Mouse (Mus musculus) urinary bladder, postnatal 4 days (tissue): ENCODE data around the gene Zfand3.

ENCODE experiments used
- DNase-seq, 2 experiments: peaks; one replicate each; pipeline ENCODE4 v3.0.0; 2021 to 2022; ENCODE audit warnings: low spot score in 2 of 2

Zfand3 gene

DNA sequence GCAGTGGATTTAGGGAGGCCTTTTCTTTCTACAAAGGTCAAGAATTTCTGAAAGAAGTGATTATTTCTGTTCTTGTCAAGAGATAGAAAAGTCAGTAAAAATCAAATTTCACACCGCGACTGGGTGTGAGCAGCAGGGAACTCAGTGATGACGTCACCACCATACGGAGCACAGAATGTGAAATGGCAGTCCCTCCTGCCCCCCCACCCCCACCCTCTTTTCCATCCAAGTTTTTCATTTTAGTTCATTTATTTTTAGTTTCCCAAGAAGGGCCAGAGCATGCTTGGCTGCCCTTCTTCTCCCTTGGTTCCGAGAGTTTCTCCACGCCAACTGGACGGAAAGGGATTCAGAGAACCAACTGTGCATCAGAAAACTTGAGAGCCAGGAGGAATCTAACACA is 6.8 kb upstream of the Zfand3 start:
- no peak for DNase-seq

DNA sequence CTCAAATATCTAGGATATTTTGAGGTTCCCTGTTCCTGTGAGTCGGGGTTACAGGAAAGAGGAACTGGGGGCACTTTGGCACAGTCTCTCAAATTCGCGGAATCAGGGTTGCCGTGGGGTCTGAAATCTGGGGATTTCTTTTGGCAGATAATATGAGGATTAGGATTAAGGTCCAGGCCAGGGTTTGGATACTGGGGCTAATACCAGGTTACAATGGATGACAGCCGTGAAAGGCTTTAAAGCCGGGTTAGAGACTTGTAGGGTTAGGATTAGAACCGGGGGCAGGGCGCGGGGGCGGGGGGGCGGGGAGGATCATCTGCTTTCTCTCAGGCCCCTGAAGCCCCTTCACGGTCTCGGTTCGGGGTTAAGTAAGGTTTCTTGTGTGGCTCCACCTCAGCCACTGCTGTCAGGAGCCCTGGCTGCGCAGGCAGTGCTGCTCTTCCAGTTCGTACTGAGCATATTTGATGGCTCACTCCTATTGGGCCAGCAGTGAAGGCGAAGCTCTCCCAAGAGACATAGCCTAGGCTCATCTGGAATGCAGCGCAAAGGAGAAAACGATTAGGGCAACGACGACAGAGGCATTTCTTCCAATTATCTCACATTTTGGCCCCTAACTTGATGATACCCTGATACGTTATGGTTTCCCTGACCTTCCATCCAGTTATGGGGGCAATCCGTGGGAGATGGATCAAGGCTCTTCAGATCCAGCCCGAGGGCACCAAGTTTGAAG is 5.8 kb upstream of the Zfand3 start:
- DNase-seq, result no peak

DNA sequence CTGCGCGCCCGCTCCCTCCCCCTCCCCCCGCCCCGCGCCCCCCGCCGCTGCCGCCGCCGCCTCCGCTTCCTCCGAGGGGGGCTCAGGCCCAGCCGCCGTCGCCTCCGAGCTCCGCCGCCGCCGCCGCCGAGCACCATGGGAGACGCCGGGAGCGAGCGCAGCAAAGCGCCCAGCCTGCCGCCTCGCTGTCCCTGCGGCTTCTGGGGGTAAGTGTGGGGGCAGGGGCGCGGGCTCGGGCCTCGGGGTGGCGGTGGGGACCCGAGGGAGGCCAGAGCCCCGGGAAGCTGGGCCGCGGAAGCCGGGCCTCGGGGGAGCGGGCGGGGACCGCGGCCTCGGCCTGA is 540 bp downstream of the Zfand3 start:
- DNase-seq, result no peak

DNA sequence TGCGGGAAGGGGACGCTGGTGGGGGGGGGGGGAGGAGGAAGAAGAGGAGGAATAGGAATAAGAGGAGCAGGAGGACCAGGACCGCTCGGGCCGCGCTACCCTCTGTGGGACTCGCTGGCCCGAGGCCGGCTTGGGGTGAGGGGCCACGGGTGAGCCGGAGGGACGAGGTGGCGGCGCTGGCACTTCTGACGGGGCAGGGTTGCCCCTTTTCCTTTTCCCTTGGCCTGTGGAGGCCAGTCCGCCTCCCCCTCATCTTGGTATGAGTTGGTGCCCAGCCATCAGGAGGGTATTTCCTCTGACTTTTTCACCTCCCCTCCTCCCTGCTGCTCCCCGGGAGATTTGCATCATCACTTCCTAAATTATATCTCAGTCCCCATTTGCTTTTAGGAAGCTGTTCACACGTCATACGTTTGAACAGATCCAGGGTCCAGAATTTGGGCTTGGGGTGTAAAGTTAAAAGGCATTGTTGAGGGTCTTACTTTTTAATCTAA is 963 bp downstream of the Zfand3 start:
- DNase-seq, result no peak

DNA sequence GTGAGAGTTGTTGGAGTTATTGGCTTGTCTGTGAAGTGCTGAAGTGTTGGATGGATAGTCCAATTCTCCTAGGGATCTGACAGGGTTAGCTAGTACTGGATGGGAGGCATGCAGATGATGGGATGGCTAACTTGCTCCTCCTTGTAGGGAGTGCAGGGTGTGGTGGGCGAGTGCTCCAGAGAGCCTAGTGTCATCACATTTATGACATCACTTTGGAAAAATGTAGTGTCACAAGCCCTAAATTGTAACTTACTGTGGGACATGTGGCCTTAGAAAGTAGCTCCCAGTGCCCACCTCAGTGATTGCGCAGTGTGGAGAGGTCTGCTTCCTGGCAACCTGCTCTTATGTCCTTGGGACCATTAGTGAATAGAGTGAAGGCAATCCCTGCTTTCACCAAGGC is 2.3 kb downstream of the Zfand3 start:
- DNase-seq, result no peak

DNA sequence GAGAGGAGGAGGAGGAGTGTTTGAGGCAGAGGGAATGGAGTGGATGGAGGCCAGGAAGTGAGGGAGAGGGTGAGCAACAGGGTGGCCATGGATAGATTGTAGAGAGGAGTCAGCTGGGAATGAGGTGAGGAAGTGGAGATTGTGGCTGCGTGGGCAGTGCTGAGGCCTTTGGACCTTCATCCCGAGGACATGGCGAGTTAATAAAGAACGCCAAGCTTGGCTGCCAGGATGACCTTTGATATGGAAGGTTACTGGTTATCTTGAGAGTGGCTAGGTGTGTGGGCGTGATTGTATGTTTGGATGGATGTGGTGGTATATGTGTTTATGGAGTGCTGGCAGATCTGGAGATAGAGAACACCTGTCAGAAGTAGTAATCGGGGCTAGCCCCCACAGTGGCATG is 3.4 kb downstream of the Zfand3 start:
- no peak for DNase-seq

DNA sequence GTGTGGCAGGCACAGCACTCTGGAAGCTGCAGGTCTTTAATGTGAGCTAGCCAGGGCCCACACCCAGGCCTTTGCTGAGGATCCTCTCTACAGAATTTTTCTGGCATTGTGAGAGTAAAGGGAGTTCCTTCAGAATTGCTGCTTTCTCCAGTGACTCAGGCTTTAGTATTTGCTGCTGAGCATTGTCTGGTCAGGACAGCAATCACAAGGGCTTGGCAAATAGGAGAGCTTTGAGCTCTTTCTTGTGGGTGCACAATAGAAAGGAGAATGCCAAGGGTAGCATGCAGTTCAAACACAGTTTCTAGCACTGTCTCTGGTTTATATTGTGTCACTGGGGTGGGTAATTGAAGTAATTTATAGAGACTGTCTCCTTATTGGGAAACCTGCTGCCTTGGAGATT is 3.9 kb downstream of the Zfand3 start:
- no peak for DNase-seq

DNA sequence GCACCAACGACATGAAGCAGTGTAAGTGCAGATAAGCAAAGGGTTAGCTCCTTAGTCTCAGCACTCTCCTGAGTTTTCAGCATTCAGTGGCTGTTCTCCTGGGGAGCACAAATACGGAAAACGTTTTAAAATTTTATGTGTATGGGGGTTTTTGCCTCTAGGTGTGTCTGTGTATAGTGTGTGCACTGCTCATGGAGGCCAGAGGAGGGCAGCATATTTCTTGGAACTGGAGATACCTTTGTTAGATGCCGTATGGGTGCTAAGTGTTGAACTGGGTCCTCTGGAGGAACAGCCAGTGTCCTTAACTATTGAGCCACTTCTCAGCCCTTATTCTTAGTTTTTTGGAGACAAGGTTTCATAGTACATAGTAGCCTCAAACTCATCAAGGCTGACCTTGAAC is 10.1 kb downstream of the Zfand3 start:
- DNase-seq, result no peak

DNA sequence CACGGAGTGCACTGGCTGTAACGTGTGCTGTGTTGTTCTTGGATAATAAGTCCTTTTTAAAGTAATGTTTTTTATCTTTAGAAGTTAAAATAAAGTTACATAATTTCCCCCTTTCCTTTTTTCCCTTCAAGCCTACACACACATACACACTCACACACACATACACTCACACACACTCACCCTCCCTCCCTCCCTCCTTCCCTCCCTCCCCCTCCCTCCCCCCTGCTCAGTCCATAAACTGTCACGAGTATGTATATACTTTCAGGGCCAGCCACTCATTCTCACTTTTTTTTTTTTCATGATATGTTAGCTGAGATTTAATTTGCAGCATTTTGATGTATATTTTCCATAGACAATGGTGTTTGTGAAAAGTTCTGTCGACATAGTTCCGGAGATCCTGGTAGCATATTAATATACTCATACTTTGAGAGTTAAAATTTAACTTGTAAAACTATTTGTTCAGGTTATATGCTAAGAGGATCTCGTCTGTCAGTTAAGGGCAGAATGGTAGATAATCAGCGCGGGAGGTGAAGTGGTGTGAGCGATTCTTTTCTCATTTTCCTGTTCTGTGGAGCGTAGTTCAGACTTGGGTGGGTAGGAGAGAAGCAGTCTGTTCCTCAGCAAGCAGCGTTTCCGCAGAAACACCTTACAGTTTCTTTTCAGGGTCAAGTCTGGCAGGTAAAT is 14.5 kb downstream of the Zfand3 start:
- DNase-seq, result no peak

DNA sequence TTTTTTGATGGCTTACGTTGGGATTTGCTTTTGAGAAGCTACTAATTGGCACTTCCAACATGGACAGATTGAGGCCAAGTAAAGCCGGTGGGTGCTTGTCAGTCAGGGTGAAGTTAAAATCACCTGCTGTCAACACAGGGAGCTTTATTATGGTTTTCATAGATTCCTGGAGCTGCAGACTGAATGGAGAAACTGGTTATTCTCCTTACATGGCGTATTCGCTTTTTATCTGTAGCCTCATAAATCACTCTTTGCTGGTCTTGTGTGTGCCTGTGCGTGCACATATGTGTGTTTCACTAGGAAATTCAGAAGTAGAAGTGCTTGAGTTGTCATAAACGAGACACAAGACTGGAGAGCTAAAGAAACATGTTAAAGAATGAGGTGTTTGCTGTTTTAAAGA is 15.4 kb downstream of the Zfand3 start:
- no peak for DNase-seq

DNA sequence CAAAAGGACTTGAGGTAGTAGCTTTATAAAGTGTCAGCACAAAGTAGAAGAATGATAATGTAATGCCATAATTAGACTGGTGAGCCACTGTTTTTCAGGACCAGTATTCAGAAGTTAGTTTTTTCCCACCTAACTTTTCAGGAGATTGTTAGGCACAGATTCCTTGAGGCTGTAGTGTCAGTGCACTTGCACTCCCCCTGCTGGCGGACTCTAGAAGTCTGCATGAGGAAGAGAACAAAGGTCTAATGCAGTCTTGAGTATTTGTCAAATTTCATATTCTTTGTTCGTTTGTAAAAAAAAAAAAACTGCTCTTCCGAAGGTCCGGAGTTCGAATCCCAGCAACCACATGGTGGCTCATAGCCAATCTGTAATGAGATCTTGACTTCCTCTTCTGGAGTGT is 20.1 kb downstream of the Zfand3 start:
- DNase-seq, result peak; percentile 47 to 79

DNA sequence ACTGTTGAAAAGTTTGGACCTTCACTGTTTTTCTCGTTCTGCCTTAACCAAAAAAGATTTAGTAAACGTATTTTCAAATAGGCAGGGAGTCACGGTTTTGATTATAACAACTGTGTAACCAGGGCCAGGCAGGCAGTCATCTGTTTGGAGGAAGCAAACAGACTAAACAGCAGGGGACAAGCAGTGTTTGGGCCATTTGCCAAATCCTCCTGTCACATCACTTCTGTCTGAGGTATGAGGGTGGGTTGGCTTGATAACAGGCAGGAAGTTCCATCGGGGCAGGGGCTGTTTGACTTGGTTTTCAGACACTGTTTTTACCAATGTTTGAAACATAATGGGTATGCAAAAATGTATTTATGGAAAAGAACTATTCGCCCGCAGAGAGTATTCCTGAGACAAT is 22.1 kb downstream of the Zfand3 start:
- DNase-seq, result no peak

DNA sequence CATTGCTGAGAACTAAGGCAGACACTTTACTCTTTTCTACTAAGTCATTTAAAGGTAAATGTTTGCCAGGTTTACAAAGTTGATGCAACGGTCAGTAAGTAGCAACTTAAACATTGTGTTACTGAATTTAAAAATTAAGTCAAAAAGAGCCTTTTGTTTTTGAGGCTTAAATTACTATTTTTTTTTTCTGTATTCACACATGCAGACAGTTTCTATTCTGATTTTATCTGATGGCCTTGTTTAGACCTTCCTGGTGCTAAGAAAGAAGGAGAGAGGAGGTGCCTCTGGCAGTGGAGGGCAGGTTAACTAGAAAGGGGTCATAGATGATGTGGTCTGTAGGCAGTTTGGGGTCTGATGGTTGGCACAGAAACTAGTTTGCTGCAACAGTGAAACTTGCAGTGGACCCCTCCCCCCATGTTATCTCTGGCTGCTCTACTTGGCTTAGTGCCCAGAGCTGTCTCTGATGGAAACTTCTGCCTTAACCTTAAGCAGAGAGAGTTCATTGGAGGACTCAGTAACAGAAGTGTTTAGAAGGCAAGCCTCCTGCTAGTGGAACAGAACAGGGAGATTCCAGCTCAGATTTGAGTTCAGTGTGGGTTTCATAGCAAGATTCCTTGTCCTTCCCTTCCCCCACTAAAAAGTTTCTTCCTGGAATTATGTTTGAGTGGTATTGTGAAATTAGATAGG is 23.0 kb downstream of the Zfand3 start:
- peak in 1 of 2 experiments; percentile 33 for DNase-seq

DNA sequence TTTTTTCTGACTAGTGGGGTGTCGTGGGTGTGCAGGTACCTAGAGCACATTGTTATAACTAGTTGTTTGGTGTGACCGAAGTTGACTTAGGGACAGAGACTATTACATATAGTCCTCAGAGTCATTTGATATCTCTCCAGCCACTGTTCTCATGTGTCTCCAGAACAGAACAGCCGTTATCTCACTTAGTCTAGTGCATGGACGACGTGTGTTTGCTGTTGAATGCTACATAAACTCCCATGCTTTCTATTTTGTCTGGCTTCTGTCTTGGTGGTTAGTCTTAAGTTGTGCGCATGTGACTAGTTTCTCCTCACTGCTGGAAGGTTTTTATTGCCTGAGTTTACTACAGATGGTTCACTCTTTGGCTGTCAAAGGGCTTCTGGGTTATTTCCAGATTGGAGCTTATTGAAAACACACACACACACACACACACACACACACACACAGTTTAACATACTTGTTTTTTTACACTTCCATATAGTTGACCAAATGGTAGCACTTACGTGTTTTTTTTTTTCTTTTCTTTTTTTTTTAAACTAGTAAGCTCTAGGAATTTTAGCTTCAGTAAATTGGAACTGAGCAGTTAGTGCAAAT is 25.2 kb downstream of the Zfand3 start:
- no peak for DNase-seq

DNA sequence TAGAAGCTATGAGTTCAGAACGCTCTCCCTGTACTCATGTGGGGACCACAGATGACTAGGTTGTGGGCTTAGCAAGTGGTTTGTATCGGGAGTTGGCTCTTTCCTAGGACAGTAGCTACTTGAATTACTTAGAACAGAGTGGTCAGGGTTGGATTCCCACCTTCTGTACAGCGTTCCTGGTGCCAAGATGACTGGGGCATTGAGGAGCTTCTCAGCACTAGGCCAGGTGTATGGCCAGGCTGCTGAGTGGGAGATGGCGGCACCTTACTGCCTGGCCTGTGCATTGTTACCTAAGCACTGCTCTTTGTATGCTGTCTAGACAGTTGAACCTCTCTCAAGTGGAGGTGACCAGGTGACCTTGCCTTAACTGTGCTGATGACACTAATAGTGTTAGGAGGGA is 28.3 kb downstream of the Zfand3 start:
- no peak for DNase-seq

DNA sequence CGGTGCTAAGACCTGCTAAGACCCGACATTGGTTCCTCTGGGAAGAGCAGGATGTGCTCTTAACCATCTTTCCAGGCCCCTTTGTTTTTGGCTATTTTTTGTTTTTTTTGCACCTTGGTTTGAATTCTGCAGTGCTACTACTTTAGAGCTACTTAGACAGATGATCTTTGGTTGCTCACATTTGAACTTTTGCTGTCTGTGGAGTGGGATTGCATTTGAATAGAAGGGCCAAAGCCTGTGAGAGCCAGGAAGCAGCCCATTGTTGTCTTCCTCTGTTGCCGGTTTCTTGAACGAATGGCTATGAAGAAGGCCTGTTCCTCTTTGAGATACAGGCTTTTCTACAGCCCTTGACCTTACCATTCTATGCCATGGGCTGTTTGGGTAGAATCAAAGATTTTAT is 29.5 kb downstream of the Zfand3 start:
- DNase-seq, result no peak

DNA sequence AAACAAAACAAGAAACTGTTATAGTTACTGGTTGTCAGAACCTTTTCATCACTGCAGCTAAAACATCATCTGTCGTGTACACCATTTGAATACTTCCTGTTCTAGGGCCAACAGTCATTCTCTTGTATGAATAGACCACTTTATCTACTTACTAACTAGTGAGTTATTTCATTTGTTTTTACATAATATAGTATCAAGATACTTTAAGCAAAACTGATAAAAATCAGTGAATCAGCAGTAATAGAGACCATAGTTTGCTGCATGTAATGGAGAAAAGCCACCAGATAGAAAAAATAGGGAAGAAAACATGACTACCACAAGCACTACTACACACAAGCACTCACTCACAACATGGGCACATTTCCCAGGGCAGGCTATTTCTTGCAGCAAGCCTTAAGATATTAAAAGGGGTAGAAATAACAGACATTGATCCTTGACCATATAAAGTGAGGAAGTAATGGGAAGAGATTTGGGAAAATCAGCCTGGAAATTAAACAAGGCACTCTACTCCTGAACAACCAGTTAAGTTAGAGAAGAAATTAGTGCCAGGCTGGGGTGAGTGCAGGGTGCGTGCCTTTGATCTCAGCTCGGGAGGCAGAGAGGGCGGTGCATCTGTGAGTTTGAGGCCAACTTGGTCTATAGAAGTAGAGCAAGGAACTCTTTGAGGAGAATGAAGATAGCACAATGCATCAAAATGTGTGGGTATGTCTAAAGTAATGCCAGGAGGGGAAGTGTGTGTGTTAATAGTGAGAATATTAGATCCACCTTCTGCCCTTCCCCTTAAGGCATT is 30.9 kb downstream of the Zfand3 start:
- no peak for DNase-seq

DNA sequence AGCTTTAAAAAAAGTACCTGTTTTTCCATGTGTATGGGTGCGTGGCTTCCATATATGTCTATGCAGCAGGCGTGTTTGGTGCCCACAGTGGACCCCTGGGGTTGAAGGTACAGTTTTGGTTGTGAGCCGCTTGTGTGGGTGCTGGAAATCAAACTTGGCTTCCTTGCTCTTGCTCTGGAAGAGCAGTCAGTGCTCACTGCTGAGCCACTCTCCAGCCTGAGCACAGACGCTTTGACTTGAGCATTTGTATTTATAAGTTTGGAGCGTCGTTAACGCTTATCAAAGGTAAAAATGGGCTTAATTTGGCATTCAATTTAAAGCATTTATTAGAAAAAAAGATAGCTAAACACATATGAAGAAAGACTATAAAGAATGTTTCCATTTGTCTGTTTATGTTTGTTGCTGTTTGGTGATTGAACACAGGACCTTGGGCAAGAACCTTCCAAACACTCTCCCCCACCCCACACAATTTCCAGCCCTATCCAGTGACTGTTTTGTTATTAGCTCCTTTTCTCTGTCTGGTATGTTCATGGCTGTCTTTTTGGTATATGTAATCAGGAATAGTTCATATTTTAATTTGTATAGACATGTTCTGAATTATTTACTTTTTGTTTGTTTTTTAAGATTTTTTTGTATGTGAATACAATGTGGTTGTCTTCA is 38.8 kb downstream of the Zfand3 start:
- DNase-seq, result no peak

DNA sequence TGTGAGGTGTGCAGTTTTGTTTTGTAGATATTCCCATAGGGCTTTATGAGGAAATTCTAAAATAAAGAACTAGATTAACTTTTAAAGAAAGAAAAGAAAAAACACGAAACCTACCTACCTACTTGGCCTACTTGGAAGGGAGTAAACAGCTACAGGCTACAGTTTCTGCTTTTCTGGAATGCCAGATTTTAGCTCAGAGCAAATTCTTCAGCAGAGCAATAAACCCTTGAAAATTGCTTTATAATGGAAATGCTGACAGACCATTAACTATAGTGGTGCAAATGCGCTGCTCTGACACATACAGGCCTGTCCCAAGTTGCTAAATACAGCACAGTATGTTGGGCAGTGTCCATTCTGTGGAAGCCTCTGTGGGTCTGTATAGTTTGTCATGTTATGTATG is 40.6 kb downstream of the Zfand3 start:
- no peak for DNase-seq

DNA sequence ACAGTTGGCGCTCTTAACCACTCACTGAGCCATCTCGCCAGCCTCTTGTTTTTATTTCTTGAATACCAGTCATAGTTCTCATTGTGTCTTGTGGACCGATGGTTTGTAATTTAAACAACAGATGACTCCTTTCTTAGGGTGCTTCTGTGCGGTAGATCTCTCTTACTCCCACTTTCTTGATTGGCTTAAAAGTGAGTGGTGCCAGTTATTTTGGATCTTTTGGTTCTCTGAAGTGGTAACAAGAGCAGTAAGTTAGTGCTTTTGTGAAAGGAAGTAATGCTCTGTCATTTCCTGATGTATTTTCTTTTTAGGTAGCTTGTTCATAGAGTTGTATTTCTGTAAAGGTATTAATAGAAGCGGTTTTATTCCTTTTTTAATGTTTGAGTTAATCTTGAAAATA is 42.1 kb downstream of the Zfand3 start:
- no peak for DNase-seq
